Mouse (Mus musculus): Measurements from ENCODE around the gene Olfr221. TPM values are rescaled to one million over a fixed set of nuclear protein-coding genes. Genes with fewer than 3 reads are reported as not detected.
"Not testable (repeated sequence)": the region's sequence is repeated elsewhere in the genome, so short reads cannot be mapped to it uniquely, and the experiment has no call there.

Gene Olfr221
- polyA plus RNA-seq (2012; rRNA removed), result not detected in 2 replicates

GRCm38 (mm10) chr14:52042359-52042758, at the start of gene Olfr221:
TSS of gene Olfr221 (minus strand) at chr14:52042459.
- not testable (repeated sequence) for DNase-seq (ENCODE audit: low read depth)

GRCm38 (mm10) chr14:52083083-52083482, 40.8 kb upstream of the Olfr221 start:
- no peak for TF ChIP-seq CTCF (IDR thresholded peaks at IDR 0.05; ENCODE audit: borderline replicate concordance, extremely low read depth, insufficient read depth, insufficient read length)
- no peak for TF ChIP-seq POLR2A (IDR thresholded peaks at IDR 0.05; ENCODE audit: borderline replicate concordance, extremely low read depth, insufficient read depth, insufficient read length, poor library complexity, severe bottlenecking)
- DNase-seq (ENCODE audit: low read depth), result no peak

GRCm38 (mm10) chr14:52071599-52072137, 29.4 kb upstream of the Olfr221 start:
- DNase-seq (ENCODE audit: low read depth), result no peak
- TF ChIP-seq CTCF (IDR thresholded peaks at IDR 0.05; ENCODE audit: borderline replicate concordance, extremely low read depth, insufficient read depth, insufficient read length), result no peak

GRCm38 (mm10) chr14:52066135-52066534, 23.9 kb upstream of the Olfr221 start:
- no peak for TF ChIP-seq CTCF (IDR thresholded peaks at IDR 0.05; ENCODE audit: borderline replicate concordance, extremely low read depth, insufficient read depth, insufficient read length)
- TF ChIP-seq POLR2A (IDR thresholded peaks at IDR 0.05; ENCODE audit: borderline replicate concordance, extremely low read depth, insufficient read depth, insufficient read length, poor library complexity, severe bottlenecking), result no peak

GRCm38 (mm10) chr14:52061798-52062197, 19.5 kb upstream of the Olfr221 start:
- DNase-seq (ENCODE audit: low read depth), result no peak
- TF ChIP-seq CTCF (IDR thresholded peaks at IDR 0.05; ENCODE audit: borderline replicate concordance, extremely low read depth, insufficient read depth, insufficient read length) (no peak), POLR2A (IDR thresholded peaks at IDR 0.05; ENCODE audit: borderline replicate concordance, extremely low read depth, insufficient read depth, insufficient read length, poor library complexity, severe bottlenecking) (no peak)

More at GRCm38 (mm10) chr14:52066135-52066534, 23.9 kb upstream of the Olfr221 start:
- no peak for DNase-seq (ENCODE audit: low read depth)

GRCm38 (mm10) chr14:52060800-52061199, 18.5 kb upstream of the Olfr221 start:
- TF ChIP-seq CTCF (IDR thresholded peaks at IDR 0.05; ENCODE audit: borderline replicate concordance, extremely low read depth, insufficient read depth, insufficient read length) (no peak), POLR2A (IDR thresholded peaks at IDR 0.05; ENCODE audit: borderline replicate concordance, extremely low read depth, insufficient read depth, insufficient read length, poor library complexity, severe bottlenecking) (no peak)
- DNase-seq (ENCODE audit: low read depth), result peak; percentile 56

- TF ChIP-seq CTCF (IDR thresholded peaks at IDR 0.05; ENCODE audit: borderline replicate concordance, extremely low read depth, insufficient read depth, insufficient read length), result no peak
- no peak for TF ChIP-seq POLR2A (IDR thresholded peaks at IDR 0.05; ENCODE audit: borderline replicate concordance, extremely low read depth, insufficient read depth, insufficient read length, poor library complexity, severe bottlenecking)
- DNase-seq (ENCODE audit: low read depth), result no peak
Observed at GRCm38 (mm10) chr14:52059982-52060381, 17.7 kb upstream of the Olfr221 start.

GRCm38 (mm10) chr14:52052720-52053119, 10.5 kb upstream of the Olfr221 start:
- not testable (repeated sequence) for DNase-seq (ENCODE audit: low read depth)

- TF ChIP-seq POLR2A (IDR thresholded peaks at IDR 0.05; ENCODE audit: borderline replicate concordance, extremely low read depth, insufficient read depth, insufficient read length, poor library complexity, severe bottlenecking) (no peak), CTCF (IDR thresholded peaks at IDR 0.05; ENCODE audit: borderline replicate concordance, extremely low read depth, insufficient read depth, insufficient read length) (no peak)
- DNase-seq (ENCODE audit: low read depth), result peak; percentile 60
Observed at GRCm38 (mm10) chr14:52045966-52046565, 3.8 kb upstream of the Olfr221 start.

- DNase-seq (ENCODE audit: low read depth), result peak; percentile 66
Observed at GRCm38 (mm10) chr14:52044901-52045678, 2.8 kb upstream of the Olfr221 start.

GRCm38 (mm10) chr14:52043446-52043845, 1.2 kb upstream of the Olfr221 start:
- DNase-seq (ENCODE audit: low read depth), result no peak
- TF ChIP-seq CTCF (IDR thresholded peaks at IDR 0.05; ENCODE audit: borderline replicate concordance, extremely low read depth, insufficient read depth, insufficient read length), result no peak
- no peak for TF ChIP-seq POLR2A (IDR thresholded peaks at IDR 0.05; ENCODE audit: borderline replicate concordance, extremely low read depth, insufficient read depth, insufficient read length, poor library complexity, severe bottlenecking)

More at GRCm38 (mm10) chr14:52044901-52045678, 2.8 kb upstream of the Olfr221 start:
- peak; percentile 50; the same call in 1 of the 2 replicates for TF ChIP-seq CTCF (IDR thresholded peaks at IDR 0.05; ENCODE audit: borderline replicate concordance, extremely low read depth, insufficient read depth, insufficient read length)
- no peak for TF ChIP-seq POLR2A (IDR thresholded peaks at IDR 0.05; ENCODE audit: borderline replicate concordance, extremely low read depth, insufficient read depth, insufficient read length, poor library complexity, severe bottlenecking)

GRCm38 (mm10) chr14:52039332-52039731, 2.9 kb downstream of the Olfr221 start:
- DNase-seq (ENCODE audit: low read depth), result no peak

More at GRCm38 (mm10) chr14:52039332-52039731, 2.9 kb downstream of the Olfr221 start:
- TF ChIP-seq CTCF (IDR thresholded peaks at IDR 0.05; ENCODE audit: borderline replicate concordance, extremely low read depth, insufficient read depth, insufficient read length) (no peak), POLR2A (IDR thresholded peaks at IDR 0.05; ENCODE audit: borderline replicate concordance, extremely low read depth, insufficient read depth, insufficient read length, poor library complexity, severe bottlenecking) (no peak)

Data from brain, embryonic 14.5 days (tissue).